Mouse (Mus musculus) lung, postnatal 0 days (tissue): ENCODE data around the gene Xpo5.

Source experiments
- CTCF ChIP-seq: IDR thresholded peaks from 2 replicates; pipeline ENCODE4 v1.5.1; 2016; ENCODE audit warnings: antibody characterized with exemption, mild to moderate bottlenecking
- EP300 ChIP-seq: IDR thresholded peaks from 2 replicates; pipeline ENCODE4 v1.6.1; 2016; ENCODE audit warnings: antibody characterized with exemption, mild to moderate bottlenecking, control low read depth

GRCm38 (mm10) chr17:46188829-46189228 is 13.8 kb upstream of the Xpo5 start:
- TF ChIP-seq CTCF: no peak
- no peak for TF ChIP-seq EP300
